Mouse (Mus musculus) urinary bladder, postnatal 25 days (tissue): ENCODE measurements around the gene Ackr3.

Source experiments
- DNase-seq: peaks from one replicate; pipeline ENCODE4 v3.0.0; 2022; ENCODE audit warnings: low spot score

The Ackr3 gene

GRCm38 (mm10) chr1:90258253-90258887 is 54.6 kb downstream of the Ackr3 start:
- no peak for DNase-seq

GRCm38 (mm10) chr1:90260704-90261581 is 57.2 kb downstream of the Ackr3 start:
- no peak for DNase-seq

GRCm38 (mm10) chr1:90262380-90262779 is 58.6 kb downstream of the Ackr3 start:
- no peak for DNase-seq
